Mouse (Mus musculus): ENCODE results near the gene Olfm2. TPM values are rescaled to one million over a fixed set of nuclear protein-coding genes. Genes with fewer than 3 reads are reported as not detected.
A peak's percentile ranks its signal among the peaks of the same experiment; 100 is the strongest.
"Not testable (repeated sequence)": the region's sequence is repeated elsewhere in the genome, so short reads cannot be mapped to it uniquely, and the experiment has no call there.

The Olfm2 gene
- polyA plus RNA-seq, 1 experiment from 2014 or later: 7.5 TPM

GRCm38 (mm10) chr9:20715332-20715731 lies 30.8 kb downstream of the Olfm2 start:
- H3K4me2 ChIP-seq: no peak overlapping the region
- H3K4me1 ChIP-seq: no peaks in the 10 kb centered on the region
- WGBS: 70% methylated on average over 7 of the region's 7 CpGs
- no peak for ATAC-seq (ENCODE audit: insufficient read depth, low FRiP score, low read depth)
- no peak overlapping the region for H3K27ac ChIP-seq
- H3K36me3 ChIP-seq: no peaks in the 10 kb centered on the region
- no peak overlapping the region for H3K4me3 ChIP-seq (replicated peaks)
- no peaks in the 10 kb centered on the region for H3K9me3 ChIP-seq
- H3K27me3 ChIP-seq (replicated peaks): no peaks in the 10 kb centered on the region
- no peak overlapping the region for H3K9ac ChIP-seq

GRCm38 (mm10) chr9:20713478-20713987 lies 32.6 kb downstream of the Olfm2 start:
- no peaks in the 10 kb centered on the region for H3K9me3 ChIP-seq
- no peak overlapping the region for H3K9ac ChIP-seq
- no peaks in the 10 kb centered on the region for H3K27me3 ChIP-seq (replicated peaks)
- no peak overlapping the region for H3K4me2 ChIP-seq
- H3K36me3 ChIP-seq: no peaks in the 10 kb centered on the region
- no peak overlapping the region for H3K4me3 ChIP-seq (replicated peaks)
- 29% methylated on average over 10 of the region's 11 CpGs for WGBS
- no peak overlapping the region for H3K27ac ChIP-seq
- no peaks in the 10 kb centered on the region for H3K4me1 ChIP-seq
- no peak for ATAC-seq (ENCODE audit: insufficient read depth, low FRiP score, low read depth)

GRCm38 (mm10) chr9:20712934-20713477 lies 33.1 kb downstream of the Olfm2 start:
- Histone ChIP-seq H3K27me3 (replicated peaks) (no peaks in the 10 kb centered on the region), H3K9me3 (no peaks in the 10 kb centered on the region), H3K36me3 (no peaks in the 10 kb centered on the region), H3K27ac (no peak overlapping the region), H3K4me1 (no peaks in the 10 kb centered on the region), H3K9ac (no peak overlapping the region), H3K4me2 (no peak overlapping the region), H3K4me3 (replicated peaks) (no peak overlapping the region)
- WGBS: 70% methylated on average over 5 of the region's 5 CpGs
- no peak for ATAC-seq (ENCODE audit: insufficient read depth, low FRiP score, low read depth)

- no peaks in the 10 kb centered on the region for H3K9me3 ChIP-seq
- WGBS: 84% methylated on average over 3 of the region's 3 CpGs
- no peak overlapping the region for H3K27ac ChIP-seq
- H3K4me1 ChIP-seq: no peaks in the 10 kb centered on the region
- H3K9ac ChIP-seq: no peak overlapping the region
- no peak for ATAC-seq (ENCODE audit: insufficient read depth, low FRiP score, low read depth)
- no peak overlapping the region for H3K4me3 ChIP-seq (replicated peaks)
- H3K4me2 ChIP-seq: no peak overlapping the region
- H3K36me3 ChIP-seq: no peaks in the 10 kb centered on the region
- no peaks in the 10 kb centered on the region for H3K27me3 ChIP-seq (replicated peaks)
Measured at GRCm38 (mm10) chr9:20710471-20710870, 35.7 kb downstream of the Olfm2 start.

- Histone ChIP-seq H3K27ac (no peak overlapping the region), H3K4me1 (no peaks in the 10 kb centered on the region), H3K4me3 (replicated peaks) (no peak overlapping the region), H3K27me3 (replicated peaks) (no peaks in the 10 kb centered on the region), H3K36me3 (no peaks in the 10 kb centered on the region), H3K9me3 (no peaks in the 10 kb centered on the region), H3K9ac (no peak overlapping the region), H3K4me2 (no peak overlapping the region)
- ATAC-seq (ENCODE audit: insufficient read depth, low FRiP score, low read depth): no peak
- 24% methylated on average over 4 of the region's 4 CpGs for WGBS
Measured at GRCm38 (mm10) chr9:20705981-20706380, 40.2 kb downstream of the Olfm2 start.

- no peak overlapping the region for H3K9ac ChIP-seq
- no peaks in the 10 kb centered on the region for H3K9me3 ChIP-seq
- no peak for ATAC-seq (ENCODE audit: insufficient read depth, low FRiP score, low read depth)
- H3K4me2 ChIP-seq: no peak overlapping the region
- H3K27ac ChIP-seq: no peak overlapping the region
- H3K27me3 ChIP-seq (replicated peaks): no peaks in the 10 kb centered on the region
- no peak overlapping the region for H3K4me3 ChIP-seq (replicated peaks)
- no peaks in the 10 kb centered on the region for H3K4me1 ChIP-seq
- no peaks in the 10 kb centered on the region for H3K36me3 ChIP-seq
Measured at GRCm38 (mm10) chr9:20705420-20705819, 40.7 kb downstream of the Olfm2 start.

- 72% methylated on average over 8 of the region's 8 CpGs for WGBS
- H3K4me1 ChIP-seq: no peaks in the 10 kb centered on the region
- H3K4me2 ChIP-seq: no peak overlapping the region
- H3K36me3 ChIP-seq: no peaks in the 10 kb centered on the region
- H3K27ac ChIP-seq: no peak overlapping the region
- H3K9me3 ChIP-seq: no peaks in the 10 kb centered on the region
- H3K4me3 ChIP-seq (replicated peaks): no peak overlapping the region
- no peaks in the 10 kb centered on the region for H3K27me3 ChIP-seq (replicated peaks)
- H3K9ac ChIP-seq: no peak overlapping the region
- ATAC-seq (ENCODE audit: insufficient read depth, low FRiP score, low read depth): no peak
Measured at GRCm38 (mm10) chr9:20703832-20704380, 42.2 kb downstream of the Olfm2 start.

GRCm38 (mm10) chr9:20697466-20697865 lies 48.7 kb downstream of the Olfm2 start:
- H3K27me3 ChIP-seq (replicated peaks): 0 out of 2 replicates have a peak, but pooled peaks cover 3% of the 10 kb centered on the region
- no peak overlapping the region for H3K9ac ChIP-seq
- 35% methylated on average over 8 of the region's 8 CpGs for WGBS
- H3K27ac ChIP-seq: no peak overlapping the region
- no peaks in the 10 kb centered on the region for H3K9me3 ChIP-seq
- H3K4me1 ChIP-seq: 0 out of 2 replicates have a peak, but pooled peaks cover 7% of the 10 kb centered on the region
- H3K4me2 ChIP-seq: no peak overlapping the region
- no peaks in the 10 kb centered on the region for H3K36me3 ChIP-seq
- peak; percentile 56; the same call in 1 of the 2 replicates for ATAC-seq (ENCODE audit: insufficient read depth, low FRiP score, low read depth)
- H3K4me3 ChIP-seq (replicated peaks): no peak overlapping the region

GRCm38 (mm10) chr9:20696107-20696712 lies 49.9 kb downstream of the Olfm2 start:
- H3K9ac ChIP-seq: no peak overlapping the region
- no peak overlapping the region for H3K4me2 ChIP-seq
- 73% methylated on average over 5 of the region's 5 CpGs for WGBS
- H3K27me3 ChIP-seq (replicated peaks): 0 out of 2 replicates have a peak, but pooled peaks cover 3% of the 10 kb centered on the region
- H3K27ac ChIP-seq: no peak overlapping the region
- H3K36me3 ChIP-seq: no peaks in the 10 kb centered on the region
- H3K4me3 ChIP-seq (replicated peaks): no peak overlapping the region
- no peak for ATAC-seq (ENCODE audit: insufficient read depth, low FRiP score, low read depth)
- H3K4me1 ChIP-seq: 0 out of 2 replicates have a peak, but pooled peaks cover 7% of the 10 kb centered on the region
- no peaks in the 10 kb centered on the region for H3K9me3 ChIP-seq

GRCm38 (mm10) chr9:20694721-20695235 lies 51.4 kb downstream of the Olfm2 start:
- Histone ChIP-seq H3K4me2 (peak overlapping the region; percentile 58), H3K27me3 (replicated peaks) (0 out of 2 replicates have a peak, but pooled peaks cover 3% of the 10 kb centered on the region), H3K27ac (no peak overlapping the region), H3K4me3 (replicated peaks) (peak overlapping the region; percentile 25), H3K4me1 (0 out of 2 replicates have a peak, but pooled peaks cover 7% of the 10 kb centered on the region), H3K36me3 (no peaks in the 10 kb centered on the region), H3K9ac (no peak overlapping the region; the same call in 1 of the 2 replicates), H3K9me3 (no peaks in the 10 kb centered on the region)
- ATAC-seq (ENCODE audit: insufficient read depth, low FRiP score, low read depth): no peak
- WGBS: 3% methylated on average over 25 of the region's 25 CpGs

GRCm38 (mm10) chr9:20692863-20693262 lies 53.3 kb downstream of the Olfm2 start:
- no peak overlapping the region for H3K27ac ChIP-seq
- H3K9me3 ChIP-seq: no peaks in the 10 kb centered on the region
- H3K4me2 ChIP-seq: no peak overlapping the region
- 0 out of 2 replicates have a peak, but pooled peaks cover 3% of the 10 kb centered on the region for H3K27me3 ChIP-seq (replicated peaks)
- no peak overlapping the region for H3K4me3 ChIP-seq (replicated peaks)
- no peak overlapping the region for H3K9ac ChIP-seq
- H3K4me1 ChIP-seq: 0 out of 2 replicates have a peak, but pooled peaks cover 7% of the 10 kb centered on the region
- no peaks in the 10 kb centered on the region for H3K36me3 ChIP-seq
- 81% methylated on average over 3 of the region's 3 CpGs for WGBS
- ATAC-seq (ENCODE audit: insufficient read depth, low FRiP score, low read depth): no peak

- not testable (repeated sequence) for H3K9ac ChIP-seq; H3K27me3 ChIP-seq (replicated peaks); H3K4me2 ChIP-seq; H3K4me3 ChIP-seq (replicated peaks); H3K9me3 ChIP-seq; H3K36me3 ChIP-seq; ATAC-seq (ENCODE audit: insufficient read depth, low FRiP score, low read depth); H3K4me1 ChIP-seq; H3K27ac ChIP-seq
- 84% methylated on average over 2 of the region's 2 CpGs for WGBS
Measured at GRCm38 (mm10) chr9:20690449-20690848, 55.7 kb downstream of the Olfm2 start.

All from stomach, embryonic 15.5 days (tissue).